Mouse (Mus musculus): ENCODE data around the gene Slc26a1. TPM values are rescaled to one million over a fixed set of nuclear protein-coding genes. Genes with fewer than 3 reads are reported as not detected.
A peak's percentile ranks its signal among the peaks of the same experiment; 100 is the strongest.

The Slc26a1 gene
- total RNA-seq (2021): not detected
- long read RNA-seq, experiment 1: 0 reads
- long read RNA-seq, experiment 2: 0 reads

DNA sequence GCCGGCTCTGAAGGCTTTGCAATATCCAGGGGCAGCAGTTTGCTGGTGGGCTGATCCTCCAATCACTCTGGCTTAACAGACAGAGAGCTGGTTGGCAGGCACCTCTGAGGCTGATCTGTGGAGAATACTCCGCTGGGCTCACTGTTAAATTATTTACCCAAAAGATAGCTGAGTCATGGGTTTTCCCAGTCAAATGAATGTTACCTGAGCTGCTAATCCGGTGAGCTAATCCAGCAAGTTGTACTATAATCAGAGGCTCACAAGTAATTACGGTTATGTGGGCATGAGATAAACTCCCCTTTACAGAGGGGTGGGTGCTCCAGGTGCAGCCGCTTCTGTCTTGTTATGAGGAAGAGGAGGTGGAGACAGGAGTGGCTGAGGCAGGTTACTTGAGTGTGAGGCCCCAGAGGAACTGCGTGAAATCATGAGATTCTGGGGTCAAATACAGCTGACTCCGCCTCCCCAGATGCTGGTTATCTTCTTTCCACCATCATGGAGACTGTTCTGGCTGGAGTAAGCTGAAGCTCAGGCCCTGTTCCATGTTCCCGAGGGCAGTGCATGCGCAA lies at the start of gene Slc26a1:
Slc26a1 (minus strand) TSS at position 319 of the 566 bp plus-strand sequence.
- intact Hi-C loops (cut with DNase I): no loop called here
- DNase-seq: no peak

DNA sequence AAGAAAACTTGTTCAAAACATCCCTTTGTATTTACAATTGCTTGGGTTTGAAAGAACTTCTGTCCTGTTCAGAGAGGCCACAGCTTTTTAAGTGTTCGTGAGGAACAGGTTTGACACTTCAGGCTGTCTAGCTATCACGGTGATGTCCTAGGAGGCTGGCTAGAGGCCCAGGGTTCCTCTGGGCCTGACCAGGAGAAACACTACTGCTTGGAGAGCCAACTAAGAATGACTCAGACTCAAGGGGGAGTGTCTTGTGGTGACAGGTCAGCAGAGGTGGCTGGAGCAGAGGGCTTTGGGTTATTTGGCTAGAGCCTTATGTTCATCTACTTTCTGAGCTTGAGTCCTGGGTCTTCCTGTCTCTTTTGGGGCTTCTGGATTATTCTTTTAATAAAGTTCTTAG lies 48.6 kb upstream of the Slc26a1 start:
- intact Hi-C loops (cut with DNase I): loop anchor here (10.0 kb wide), 1 partner anchor 299 kb away; no protein-coding TSS in a partner anchor
- DNase-seq: no peak

GRCm38 (mm10) chr5:108719761-108720160 lies 44.4 kb upstream of the Slc26a1 start:
- intact Hi-C loops (cut with DNase I): loop anchor here (10.0 kb wide), 1 partner anchor 295 kb away; no protein-coding TSS in a partner anchor
- DNase-seq: no peak

GRCm38 (mm10) chr5:108718051-108718450 lies 42.7 kb upstream of the Slc26a1 start:
- intact Hi-C loops (cut with DNase I): no loop called here

DNA sequence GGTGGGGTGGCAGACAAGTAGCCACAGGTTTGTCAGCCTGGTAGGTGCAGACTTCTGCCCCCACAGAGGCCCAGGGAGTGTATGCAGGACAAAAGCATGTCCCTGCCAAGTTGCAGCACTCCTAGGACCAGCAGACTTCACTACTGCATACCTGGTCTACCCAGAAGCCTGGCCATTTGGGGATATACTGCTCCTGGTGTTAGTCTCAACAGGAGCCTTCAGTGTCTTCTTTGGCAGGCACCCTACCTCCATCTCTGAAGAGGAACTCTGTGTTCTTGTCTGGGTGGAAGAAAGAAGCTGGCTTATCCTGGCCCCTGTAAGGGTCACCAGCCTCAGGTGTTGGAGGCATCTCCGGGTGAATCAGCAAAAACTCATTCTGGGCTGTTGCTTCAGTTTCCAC lies 40.6 kb upstream of the Slc26a1 start:
- DNase-seq: no peak
- intact Hi-C loops (cut with DNase I): no loop called here

More at GRCm38 (mm10) chr5:108718051-108718450, 42.7 kb upstream of the Slc26a1 start:
- DNase-seq: no peak

- intact Hi-C loops (cut with DNase I): no loop called here
- DNase-seq: peak in 1 of 2 experiments; percentile 19
Measured at GRCm38 (mm10) chr5:108714149-108714548, 38.8 kb upstream of the Slc26a1 start.

DNA sequence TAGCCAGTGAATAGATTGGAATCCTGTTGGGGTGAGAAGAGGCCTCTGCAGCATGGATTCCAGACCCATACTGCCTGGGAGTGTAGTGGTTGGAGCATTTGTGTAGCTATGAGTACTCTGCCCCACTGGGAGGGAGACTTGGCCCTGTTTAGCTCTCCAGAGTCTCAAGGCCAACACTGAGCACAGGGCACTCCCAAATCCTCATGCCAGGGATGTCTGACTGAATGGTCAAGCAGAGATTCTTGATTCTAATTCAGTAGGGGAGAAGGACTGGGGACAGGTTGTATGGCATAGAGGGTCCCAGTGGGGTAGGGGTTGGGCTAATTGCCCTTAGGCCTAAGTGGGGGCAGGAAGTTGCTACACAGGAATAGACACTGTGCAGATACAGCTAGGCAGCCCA lies 38.3 kb upstream of the Slc26a1 start:
- intact Hi-C loops (cut with DNase I): no loop called here
- DNase-seq: no peak

GRCm38 (mm10) chr5:108713096-108713495 lies 37.7 kb upstream of the Slc26a1 start:
- intact Hi-C loops (cut with DNase I): no loop called here

GRCm38 (mm10) chr5:108711968-108712367 lies 36.6 kb upstream of the Slc26a1 start:
- intact Hi-C loops (cut with DNase I): no loop called here

More at GRCm38 (mm10) chr5:108713096-108713495, 37.7 kb upstream of the Slc26a1 start:
- DNase-seq: no peak

GRCm38 (mm10) chr5:108708981-108709731 lies 33.8 kb upstream of the Slc26a1 start:
- no peak for DNase-seq
- intact Hi-C loops (cut with DNase I): no loop called here

More at GRCm38 (mm10) chr5:108711968-108712367, 36.6 kb upstream of the Slc26a1 start:
- DNase-seq: no peak

DNA sequence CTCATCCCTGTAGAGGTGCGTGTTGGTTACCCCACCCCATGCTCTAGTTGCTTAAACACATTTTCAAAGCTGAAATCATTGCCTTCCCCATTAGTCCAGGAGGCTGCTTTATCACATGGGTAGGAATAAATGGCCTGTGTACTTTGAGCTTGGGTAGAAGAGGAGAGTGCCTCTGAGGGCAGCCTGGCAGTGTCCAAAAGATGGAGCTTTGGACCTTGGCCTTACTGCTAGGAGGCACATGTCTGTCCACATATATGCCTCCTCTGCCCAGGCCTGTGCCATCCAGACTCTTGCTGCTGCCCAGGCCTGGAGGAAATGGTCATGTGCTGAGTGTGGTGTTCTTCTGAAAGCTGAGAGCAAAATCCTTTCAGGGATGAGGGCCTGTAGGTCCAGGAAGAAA lies 33.0 kb upstream of the Slc26a1 start:
- intact Hi-C loops (cut with DNase I): no loop called here
- no peak for DNase-seq

DNA sequence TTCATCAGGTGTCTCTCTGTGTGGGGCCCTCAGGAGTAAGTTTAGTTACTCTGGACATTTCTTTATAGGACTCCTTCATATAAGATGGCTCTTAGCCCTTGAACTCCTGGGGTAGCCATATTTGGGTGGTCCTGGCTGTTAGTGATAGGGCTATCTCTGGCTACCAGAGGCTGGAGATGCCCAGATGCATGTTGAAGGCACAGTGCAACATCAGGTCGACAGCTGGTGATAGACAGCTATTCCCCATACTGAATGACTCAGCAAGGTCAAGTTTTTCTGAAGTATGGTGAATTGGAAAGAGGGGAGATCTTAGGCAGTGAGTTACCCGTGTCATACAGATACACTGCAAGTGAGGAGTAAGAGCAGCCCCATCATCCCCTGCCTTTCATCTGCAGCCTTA lies 32.4 kb upstream of the Slc26a1 start:
- DNase-seq: no peak
- intact Hi-C loops (cut with DNase I): no loop called here

GRCm38 (mm10) chr5:108703754-108704626 lies 28.6 kb upstream of the Slc26a1 start:
- intact Hi-C loops (cut with DNase I): no loop called here
- DNase-seq: no peak

- intact Hi-C loops (cut with DNase I): no loop called here
- no peak for DNase-seq
Measured at GRCm38 (mm10) chr5:108701341-108702021, 26.1 kb upstream of the Slc26a1 start.

GRCm38 (mm10) chr5:108700346-108700745 lies 25.0 kb upstream of the Slc26a1 start:
- no peak for DNase-seq
- intact Hi-C loops (cut with DNase I): no loop called here

- DNase-seq: no peak
- intact Hi-C loops (cut with DNase I): no loop called here
Measured at GRCm38 (mm10) chr5:108697341-108697753, 22.0 kb upstream of the Slc26a1 start.

DNA sequence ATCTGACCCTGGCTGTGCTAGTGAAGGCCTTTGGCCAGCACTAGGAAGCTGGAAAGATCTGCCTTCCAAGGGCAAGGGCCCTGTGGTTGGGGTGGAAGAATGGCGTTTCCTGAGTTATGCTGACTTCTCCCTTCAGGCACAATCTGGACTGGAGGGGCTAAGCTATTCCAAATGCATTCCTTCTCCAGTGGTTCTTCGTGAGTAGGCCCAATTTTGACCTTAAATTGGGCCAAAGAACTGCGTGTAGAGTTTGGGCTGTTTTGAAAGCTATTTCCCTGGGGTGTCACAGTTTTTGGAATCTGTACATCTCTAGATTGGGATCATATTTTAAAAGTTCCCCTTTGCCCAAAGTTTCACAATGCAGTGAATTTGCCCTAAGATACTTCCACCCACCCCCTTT lies 21.2 kb upstream of the Slc26a1 start:
- DNase-seq: no peak
- intact Hi-C loops (cut with DNase I): no loop called here

GRCm38 (mm10) chr5:108695861-108696260 lies 20.5 kb upstream of the Slc26a1 start:
- DNase-seq: peak in 1 of 2 experiments; percentile 25
- intact Hi-C loops (cut with DNase I): no loop called here

GRCm38 (mm10) chr5:108694352-108695261 lies 19.2 kb upstream of the Slc26a1 start:
- no peak for DNase-seq
- intact Hi-C loops (cut with DNase I): no loop called here

Measured in gastrocnemius, postnatal 36 days (tissue).